Mouse (Mus musculus) forebrain, embryonic 12.5 days (tissue): ENCODE data around the gene Phactr1. TPM values are rescaled to one million over a fixed set of nuclear protein-coding genes. Genes with fewer than 3 reads are reported as not detected.

Source experiments
- ATAC-seq: fragments of 200-750 bp; cut with Nextera tagmentation; 2 replicates; pipeline ENCODE4 v1.8.0; 2017; ENCODE audit warnings: moderate TSS enrichment; ENCODE audit not compliant: low FRiP score
- H3K27ac ChIP-seq: fragments of 300-500 bp; sonication (generic); 2 replicates; pipeline ENCODE4 v1.5.1; 2016; ENCODE audit warnings: mild to moderate bottlenecking
- H3K27me3 ChIP-seq: fragments of 300-500 bp; sonication (generic); 2 replicates; pipeline ENCODE4 v1.6.1; 2016; ENCODE audit warnings: mild to moderate bottlenecking
- H3K36me3 ChIP-seq: fragments of 300-500 bp; sonication (generic); replicated peaks from 2 replicates; pipeline ENCODE4 v1.6.1; 2016; ENCODE audit warnings: mild to moderate bottlenecking
- H3K4me1 ChIP-seq: fragments of 300-500 bp; sonication (generic); 2 replicates; pipeline ENCODE4 v1.6.1; 2016
- H3K4me2 ChIP-seq: fragments of 300-500 bp; sonication (generic); 2 replicates; pipeline ENCODE4 v1.6.1; 2016; ENCODE audit warnings: mild to moderate bottlenecking, moderate library complexity
- H3K4me3 ChIP-seq: fragments of 300-500 bp; sonication (generic); replicated peaks from 2 replicates; pipeline ENCODE4 v1.5.1; 2016; ENCODE audit warnings: mild to moderate bottlenecking
- H3K9ac ChIP-seq: fragments of 300-500 bp; sonication (generic); 2 replicates; pipeline ENCODE4 v1.6.1; 2016; ENCODE audit warnings: mild to moderate bottlenecking
- H3K9me3 ChIP-seq: fragments of 300-500 bp; sonication (generic); 2 replicates; pipeline ENCODE4 v1.6.1; 2016
- WGBS: fragments of 180-500 bp; shearing (Covaris S2); methylation state at CpG from one replicate; pipeline ENCODE4 v1.1.7; 2016; 5-methylcytosine and 5-hydroxymethylcytosine counted together
- polyA plus RNA-seq: library from polyadenylated mRNA; unstranded; fragments of >200 nt; fragmentation: Nextera tagmentation; extraction: Ambion mirVana; gene quantifications from 2 replicates; pipeline ENCODE4 v1.2.1, GENCODE M21; 2016

Phactr1 gene
- polyA plus RNA-seq, 1 experiment from 2014 or later: 17.4 TPM

DNA sequence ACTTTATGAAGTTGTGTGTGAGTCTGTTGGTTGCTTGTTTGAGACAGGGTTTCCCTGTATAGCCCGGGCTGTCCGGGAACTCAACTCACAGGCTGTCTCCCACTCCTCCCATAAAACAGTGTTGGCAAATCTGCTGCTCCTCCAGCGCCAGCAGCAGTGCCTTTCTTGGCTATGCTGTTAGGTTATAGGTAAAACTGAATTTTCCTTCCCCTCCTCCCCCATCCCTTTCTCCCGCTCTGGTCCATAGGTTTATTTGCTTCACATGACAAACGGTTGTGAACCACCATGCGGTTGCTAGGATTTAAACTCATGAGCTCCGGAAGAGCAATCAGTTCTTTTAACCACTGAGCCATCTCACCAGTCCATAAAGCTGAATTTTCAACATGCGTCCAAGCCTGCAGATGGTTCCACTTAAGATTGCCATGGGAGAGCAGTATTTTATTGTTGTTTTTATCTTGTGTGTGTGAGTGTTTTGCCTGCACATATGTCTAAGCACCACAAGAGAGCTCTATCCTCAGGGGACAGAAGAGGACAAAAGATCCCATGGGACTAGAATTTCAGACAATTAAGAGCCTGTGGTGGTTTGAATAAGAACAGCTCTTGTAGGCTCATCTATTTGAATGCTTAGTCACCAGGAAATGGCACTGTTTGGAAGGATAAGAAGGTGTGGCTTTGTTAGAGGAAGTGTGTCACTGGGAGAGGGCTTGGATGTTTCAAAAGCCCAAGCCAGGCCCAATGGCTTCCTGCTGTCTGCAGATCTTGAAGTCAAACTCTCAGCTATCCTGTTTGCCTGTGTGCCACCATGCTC lies 503.0 kb downstream of the Phactr1 start:
- Histone ChIP-seq H3K9ac (no peak overlapping the region), H3K4me1 (peaks cover 12% of the 10 kb centered on the region; the same call in 1 of the 2 replicates), H3K9me3 (no peaks in the 10 kb centered on the region), H3K27ac (0 out of 2 replicates have a peak overlapping the region, but pooled peaks have one; percentile 54), H3K4me2 (peak overlapping the region; percentile 44), H3K27me3 (peaks cover 14% of the 10 kb centered on the region), H3K4me3 (peak overlapping the region; percentile 24), H3K36me3 (no peaks in the 10 kb centered on the region)
- ATAC-seq: peak; percentile 73
- WGBS: 38% methylated on average over 8 of the region's 8 CpGs

DNA sequence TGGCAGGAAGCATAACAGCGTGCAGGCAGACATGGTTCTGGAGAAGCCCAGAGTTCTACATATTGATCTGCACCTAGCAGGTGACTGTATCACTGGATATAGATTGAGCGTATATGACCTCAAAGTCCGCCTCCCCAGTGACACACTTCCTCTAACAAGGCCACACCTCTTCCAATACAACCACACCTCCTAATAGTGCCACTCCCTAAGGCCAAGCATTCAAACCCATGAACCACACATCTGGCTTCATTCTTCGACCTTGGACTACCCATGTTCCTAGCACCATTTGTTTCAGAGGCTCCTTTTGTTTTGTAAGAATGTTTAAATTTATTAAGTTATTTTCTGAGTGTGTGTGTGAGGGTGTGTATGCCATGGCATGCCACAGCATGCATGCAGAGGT lies 507.3 kb downstream of the Phactr1 start:
- no peaks in the 10 kb centered on the region for H3K36me3 ChIP-seq
- H3K9me3 ChIP-seq: no peaks in the 10 kb centered on the region
- no peak overlapping the region for H3K9ac ChIP-seq
- H3K4me1 ChIP-seq: peaks cover 13% of the 10 kb centered on the region
- 90% methylated on average over 4 of the region's 4 CpGs for WGBS
- no peaks in the 10 kb centered on the region; the same call in none of the 2 replicates for H3K27me3 ChIP-seq
- ATAC-seq: no peak
- no peak overlapping the region for H3K4me3 ChIP-seq
- H3K4me2 ChIP-seq: no peak overlapping the region
- no peak overlapping the region for H3K27ac ChIP-seq
